Mouse (Mus musculus) neural tube, embryonic 12.5 days (tissue): Measurements from ENCODE around the gene Ostf1. TPM values are rescaled to one million over a fixed set of nuclear protein-coding genes. Genes with fewer than 3 reads are reported as not detected.

ENCODE experiments used
- polyA plus RNA-seq: library from polyadenylated mRNA; unstranded; fragments of >200 nt; fragmentation: Nextera tagmentation; extraction: Ambion mirVana; gene quantifications from 2 replicates; pipeline ENCODE4 v1.2.1, GENCODE M21; 2016

Gene Ostf1
- polyA plus RNA-seq, 1 experiment from 2014 or later, result 53.1 TPM

Other genes starting within 250 kb of the Ostf1 start
- gene Nmrk1, start 127 bp upstream of the Ostf1 start, polyA plus RNA-seq, result 9.7 and 13.1 TPM in 2 replicates
- 23.8 and 24.0 TPM in 2 replicates for gene Carnmt1, start 38.9 kb upstream of the Ostf1 start, polyA plus RNA-seq
- gene D030056L22Rik, start 81.4 kb upstream of the Ostf1 start, polyA plus RNA-seq, result 80.8 and 81.0 TPM in 2 replicates
- 0.27 and 0.36 TPM in 2 replicates for gene Trpm6, start 118.2 kb upstream of the Ostf1 start, polyA plus RNA-seq